ENCODE assay signal across 8 mouse cellular contexts in the genomic region with DNA sequence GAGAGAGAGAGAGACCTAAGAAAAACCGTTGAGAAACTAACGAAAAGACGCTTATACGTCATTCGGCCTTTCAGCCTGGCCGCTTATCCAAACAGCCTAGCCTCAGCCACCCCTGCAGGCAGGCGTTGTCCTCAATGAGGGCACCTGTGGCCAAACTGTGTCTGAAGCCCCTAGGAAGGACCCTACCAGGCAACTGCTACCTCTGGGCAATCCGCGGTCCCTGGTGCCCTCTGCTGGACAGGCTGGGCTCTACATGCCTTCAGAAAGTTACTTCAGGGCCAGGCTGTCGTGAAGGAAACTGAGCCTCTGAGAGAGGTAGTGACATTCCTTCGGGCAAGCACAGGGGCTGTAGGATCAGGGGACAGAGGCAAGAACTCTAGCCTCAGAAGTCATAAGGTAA.
DNase-seq lines count a peak whose midpoint lies in the region; ATAC-seq and TF ChIP-seq lines count a peak whose summit lies in the region.

No protein-coding gene starts in this region.

- no peaks in the 10 kb centered on the region for H3K36me3 ChIP-seq in ES-E14 (ENCODE audit: control insufficient read depth, insufficient read depth, low read length, poor library complexity, severe bottlenecking)

- peak; percentile 57 for ATAC-seq in erythroid progenitor cell, adult 5-6 weeks (replicated peaks; ENCODE audit: low FRiP score, poor library complexity, severe bottlenecking)
- peak; percentile 88 for ATAC-seq in megakaryocyte progenitor cell, adult 5-6 weeks (replicated peaks; ENCODE audit: poor library complexity)

- no peaks in the 10 kb centered on the region for H3K4me1 ChIP-seq in ES-E14 (ENCODE audit: control insufficient read depth in 2 of 2, insufficient read depth in 2 of 2, low read length in 2 of 2, poor library complexity in 1 of 2)

- in situ Hi-C loops in ES-E14 (cut with MboI; ENCODE audit: low sequenced_read_pairs in 2 of 2, unreplicated experiment in 2 of 2), result no loop called here

- H3K9ac ChIP-seq in ES-E14 (ENCODE audit: insufficient read depth, low read depth, low read length, poor library complexity, severe bottlenecking), result no peak overlapping the region

- H3K9me3 ChIP-seq in ES-E14 (ENCODE audit: control insufficient read depth, insufficient read depth, low read depth, low read length), result no peaks in the 10 kb centered on the region

- H3K27ac ChIP-seq in ES-E14 (ENCODE audit: insufficient read depth, low read depth, low read length, poor library complexity, severe bottlenecking), result no peak overlapping the region

- peak; percentile 64 for DNase-seq in ES-E14 (ENCODE audit: low read depth, low spot score)
- peak; percentile 71 for DNase-seq in adrenal gland, postnatal 14 days
- DNase-seq in heart, postnatal 4 days, result peak; percentile 79
- peak; percentile 34 to 44 for DNase-seq in layer of hippocampus, postnatal 36 days
- peak; percentile 42 for DNase-seq in right cerebral cortex, postnatal 25 days
- peak; percentile 61 for DNase-seq in yolk sac, embryonic 10.5 days (ENCODE audit: low spot score)

- no peak overlapping the region for H3K4me3 ChIP-seq in ES-E14 (ENCODE audit: insufficient read depth in 1 of 2, low read depth in 1 of 2, low read length in 2 of 2, poor library complexity in 1 of 2, severe bottlenecking in 1 of 2)

TF ChIP-seq in ES-E14, 5 proteins besides CTCF, POLR2A, EP300 and RAD21:
- TF ChIP-seq ZC3H11A (IDR thresholded peaks at IDR 0.05; ENCODE audit: borderline replicate concordance, low read depth, low read length) (peak; percentile 99), CHD2 (IDR thresholded peaks at IDR 0.05; ENCODE audit: low read depth, low read length) (no peak)
TF ChIP-seq in ES-E14: peak in this region for 1.
